Mouse (Mus musculus): ENCODE data around the gene Mast3. TPM values are rescaled to one million over a fixed set of nuclear protein-coding genes. Genes with fewer than 3 reads are reported as not detected.

The Mast3 gene
- polyA plus RNA-seq, 1 experiment = 282 TPM

- TF ChIP-seq POLR2A (IDR thresholded peaks at IDR 0.05; ENCODE audit: extremely low read depth, insufficient read depth, low read length) (no peak), CTCF (IDR thresholded peaks at IDR 0.05; ENCODE audit: extremely low read depth, insufficient read depth, low read length) (no peak)
- no peak overlapping the region for H3K27ac ChIP-seq (ENCODE audit: insufficient read depth, low read length)
- H3K4me3 ChIP-seq (ENCODE audit: insufficient read depth, low read length) = no peak overlapping the region
- no peaks in the 10 kb centered on the region for H3K4me1 ChIP-seq (ENCODE audit: control insufficient read depth, insufficient read depth, low read length)
Measured at GRCm38 (mm10) chr8:70845108-70845507, 40.3 kb upstream of the Mast3 start.

DNA sequence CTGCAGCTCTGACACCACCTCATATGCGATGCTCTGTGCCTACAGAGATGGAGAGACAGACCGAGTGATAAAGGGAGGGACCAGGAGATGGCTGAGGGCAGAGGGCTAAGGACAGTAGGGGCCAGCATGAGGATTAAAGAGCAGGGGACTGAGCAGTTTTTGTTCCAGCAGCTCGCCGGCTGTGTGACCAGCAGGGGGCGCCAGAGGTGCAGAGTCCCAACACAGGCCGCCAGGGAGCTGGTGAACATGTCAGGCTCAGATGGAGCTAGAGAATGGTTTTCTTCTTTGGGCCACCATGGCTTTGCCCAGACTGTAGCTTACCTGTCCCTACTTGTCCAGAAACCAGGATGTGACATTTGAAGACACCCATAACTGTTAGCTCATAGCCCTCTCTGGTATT, 39.7 kb upstream of the Mast3 start:
- Histone ChIP-seq H3K27ac (ENCODE audit: insufficient read depth, low read length) (no peak overlapping the region), H3K4me3 (ENCODE audit: insufficient read depth, low read length) (no peak overlapping the region), H3K4me1 (ENCODE audit: control insufficient read depth, insufficient read depth, low read length) (no peaks in the 10 kb centered on the region)
- no peak for TF ChIP-seq POLR2A (IDR thresholded peaks at IDR 0.05; ENCODE audit: extremely low read depth, insufficient read depth, low read length)
- TF ChIP-seq CTCF (IDR thresholded peaks at IDR 0.05; ENCODE audit: extremely low read depth, insufficient read depth, low read length) = peak; percentile 78

DNA sequence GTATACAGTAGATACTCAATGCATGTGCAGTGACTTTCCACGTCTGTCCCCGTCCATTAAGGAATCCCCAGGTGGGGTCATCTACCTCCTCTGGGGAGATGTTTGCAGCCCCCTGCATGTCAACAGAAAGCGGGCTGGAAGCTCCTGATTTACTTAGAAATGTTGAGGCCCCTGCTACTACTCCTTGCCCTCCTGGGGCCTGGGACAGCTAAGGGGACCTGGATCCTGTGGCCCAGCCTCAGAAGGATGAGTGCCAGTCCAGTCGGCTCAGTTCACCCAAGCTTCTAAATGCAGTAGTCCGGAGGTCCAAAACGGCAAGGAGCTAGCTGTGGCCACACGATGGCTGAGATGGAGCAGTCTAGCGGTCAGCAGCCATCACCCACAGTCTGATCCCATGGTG, 39.1 kb upstream of the Mast3 start:
- no peak overlapping the region for H3K4me3 ChIP-seq (ENCODE audit: insufficient read depth, low read length)
- H3K4me1 ChIP-seq (ENCODE audit: control insufficient read depth, insufficient read depth, low read length) = no peaks in the 10 kb centered on the region
- TF ChIP-seq CTCF (IDR thresholded peaks at IDR 0.05; ENCODE audit: extremely low read depth, insufficient read depth, low read length) (no peak), POLR2A (IDR thresholded peaks at IDR 0.05; ENCODE audit: extremely low read depth, insufficient read depth, low read length) (no peak)

GRCm38 (mm10) chr8:70843214-70843773, 38.4 kb upstream of the Mast3 start:
- H3K4me3 ChIP-seq (ENCODE audit: insufficient read depth, low read length) = no peak overlapping the region
- H3K27ac ChIP-seq (ENCODE audit: insufficient read depth, low read length) = no peak overlapping the region
- TF ChIP-seq POLR2A (IDR thresholded peaks at IDR 0.05; ENCODE audit: extremely low read depth, insufficient read depth, low read length) (no peak), CTCF (IDR thresholded peaks at IDR 0.05; ENCODE audit: extremely low read depth, insufficient read depth, low read length) (no peak)
- peaks cover 2% of the 10 kb centered on the region; the same call in 1 of the 2 replicates for H3K4me1 ChIP-seq (ENCODE audit: control insufficient read depth, insufficient read depth, low read length)

More for the DNA sequence above, 39.1 kb upstream of the Mast3 start:
- no peak overlapping the region for H3K27ac ChIP-seq (ENCODE audit: insufficient read depth, low read length)

GRCm38 (mm10) chr8:70842484-70842883, 37.6 kb upstream of the Mast3 start:
- Histone ChIP-seq H3K27ac (ENCODE audit: insufficient read depth, low read length) (no peak overlapping the region), H3K4me1 (ENCODE audit: control insufficient read depth, insufficient read depth, low read length) (peaks cover 2% of the 10 kb centered on the region; the same call in 1 of the 2 replicates), H3K4me3 (ENCODE audit: insufficient read depth, low read length) (no peak overlapping the region)
- TF ChIP-seq CTCF (IDR thresholded peaks at IDR 0.05; ENCODE audit: extremely low read depth, insufficient read depth, low read length) = no peak
- TF ChIP-seq POLR2A (IDR thresholded peaks at IDR 0.05; ENCODE audit: extremely low read depth, insufficient read depth, low read length) = no peak

- peaks cover 2% of the 10 kb centered on the region; the same call in 1 of the 2 replicates for H3K4me1 ChIP-seq (ENCODE audit: control insufficient read depth, insufficient read depth, low read length)
- TF ChIP-seq POLR2A (IDR thresholded peaks at IDR 0.05; ENCODE audit: extremely low read depth, insufficient read depth, low read length) = no peak
- TF ChIP-seq CTCF (IDR thresholded peaks at IDR 0.05; ENCODE audit: extremely low read depth, insufficient read depth, low read length) = peak; percentile 93
- H3K4me3 ChIP-seq (ENCODE audit: insufficient read depth, low read length) = no peak overlapping the region
- H3K27ac ChIP-seq (ENCODE audit: insufficient read depth, low read length) = no peak overlapping the region
Measured at GRCm38 (mm10) chr8:70841147-70842072, 36.6 kb upstream of the Mast3 start.

GRCm38 (mm10) chr8:70840590-70840989, 35.7 kb upstream of the Mast3 start:
- no peak overlapping the region for H3K4me3 ChIP-seq (ENCODE audit: insufficient read depth, low read length)
- H3K27ac ChIP-seq (ENCODE audit: insufficient read depth, low read length) = no peak overlapping the region
- TF ChIP-seq POLR2A (IDR thresholded peaks at IDR 0.05; ENCODE audit: extremely low read depth, insufficient read depth, low read length) = no peak
- TF ChIP-seq CTCF (IDR thresholded peaks at IDR 0.05; ENCODE audit: extremely low read depth, insufficient read depth, low read length) = no peak
- peaks cover 2% of the 10 kb centered on the region; the same call in 1 of the 2 replicates for H3K4me1 ChIP-seq (ENCODE audit: control insufficient read depth, insufficient read depth, low read length)

DNA sequence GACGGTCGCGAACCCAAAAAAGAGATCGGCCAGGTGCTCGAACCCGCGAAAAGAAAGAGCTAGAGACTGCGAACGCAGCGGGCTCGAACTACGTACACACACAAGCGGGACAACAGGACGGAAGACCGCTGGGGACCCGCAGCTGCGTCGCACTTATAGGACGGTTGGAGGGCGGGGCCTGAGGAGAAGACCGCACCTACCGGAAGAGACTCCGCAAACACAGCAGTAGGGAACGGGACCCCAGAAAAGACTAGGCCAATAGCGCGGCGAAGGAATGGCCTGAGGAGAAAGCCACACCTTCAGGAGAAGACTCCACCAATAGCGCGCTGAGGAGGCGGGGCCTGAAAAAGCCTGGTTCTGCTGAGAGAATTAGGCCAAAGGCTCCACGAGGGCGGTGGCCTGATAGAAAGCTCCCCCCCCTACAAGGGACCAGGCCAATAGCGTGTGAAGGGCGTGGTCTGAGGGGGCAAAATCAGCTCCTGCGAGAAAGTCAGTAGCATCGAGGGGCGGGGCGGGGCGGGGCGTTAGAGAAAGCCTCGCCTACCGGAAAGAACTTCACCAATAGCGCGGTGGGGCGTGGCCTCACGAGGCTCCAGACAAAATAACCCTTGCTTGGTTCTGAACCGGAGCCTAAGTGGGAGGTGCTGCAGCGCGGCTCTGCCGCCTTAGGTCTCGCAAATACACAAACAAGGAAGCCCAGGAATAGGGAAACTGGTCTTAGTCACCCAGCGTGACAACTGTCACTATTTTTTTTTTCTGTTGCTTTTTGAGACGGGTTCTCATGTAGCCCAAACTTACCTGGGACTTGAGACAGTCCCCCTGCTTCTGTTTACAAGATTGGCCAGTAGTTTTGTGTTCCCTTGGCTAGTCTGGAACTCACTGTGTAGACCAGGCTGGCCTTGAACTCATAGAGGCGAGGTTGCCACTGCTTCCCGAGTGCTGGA, 34.8 kb upstream of the Mast3 start, which contains the start of gene Arrdc2:
Gene Arrdc2 (minus strand): TSS at position 313 of the 944 bp plus-strand sequence.
- peak within 1 kb of the TSS; percentile 93 for H3K27ac ChIP-seq (ENCODE audit: insufficient read depth, low read length)
- peak within 1 kb of the TSS; percentile 70 for H3K4me3 ChIP-seq (ENCODE audit: insufficient read depth, low read length)
- TF ChIP-seq CTCF (IDR thresholded peaks at IDR 0.05; ENCODE audit: extremely low read depth, insufficient read depth, low read length) (no peak), POLR2A (IDR thresholded peaks at IDR 0.05; ENCODE audit: extremely low read depth, insufficient read depth, low read length) (peak; percentile 99)
- H3K4me1 ChIP-seq (ENCODE audit: control insufficient read depth, insufficient read depth, low read length) = peaks cover 2% of the 10 kb centered on the region; the same call in 1 of the 2 replicates

Measured in cortical plate, adult 2 months (tissue).